8 mouse cellular contexts compared by ENCODE assay signal in the genomic region with DNA sequence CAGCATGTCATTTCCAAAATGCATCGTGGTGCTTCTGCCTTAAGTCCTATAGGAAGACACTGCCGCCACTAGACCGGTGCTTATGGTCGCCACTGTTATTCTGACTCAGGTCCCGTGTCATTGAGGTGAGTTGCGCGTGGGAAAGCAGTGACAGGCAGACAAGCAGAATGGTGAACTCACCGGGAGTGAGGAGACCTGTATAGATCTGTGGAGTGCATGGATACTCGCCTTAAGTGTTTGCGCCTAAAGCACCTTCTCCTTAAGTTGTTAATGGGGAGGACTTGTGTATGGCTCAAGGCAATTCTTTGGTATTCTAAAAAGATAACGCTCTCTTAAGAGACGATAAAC. TPM values are rescaled to one million over a fixed set of nuclear protein-coding genes. Genes with fewer than 3 reads are reported as not detected.
DNase-seq lines count a peak whose midpoint lies in the region; ATAC-seq and TF ChIP-seq lines count a peak whose summit lies in the region.

No protein-coding gene starts in this region.

- H3K9me3 ChIP-seq in forebrain, embryonic 10.5 days, result peaks cover 9% of the 10 kb centered on the region; the same call in 1 of the 2 replicates
- H3K9me3 ChIP-seq in liver, embryonic 12.5 days (replicated peaks), result 0 out of 2 replicates have a peak, but pooled peaks cover 3% of the 10 kb centered on the region

- H3K79me2 ChIP-seq in heart, adult 2 months (replicated peaks; ENCODE audit: control insufficient read depth, insufficient read depth, low read length), result no peaks in the 10 kb centered on the region; the same call in 1 of the 2 replicates
- peaks cover 12% of the 10 kb centered on the region for H3K79me2 ChIP-seq in C2C12 (ENCODE audit: control insufficient read depth, insufficient read depth)

- peak overlapping the region; percentile 75 for H3ac ChIP-seq in C2C12 (ENCODE audit: control insufficient read depth, insufficient read length, low read depth)

- no peak for TF ChIP-seq CTCF in heart, adult 2 months (IDR thresholded peaks at IDR 0.05)
- TF ChIP-seq CTCF in C2C12 (IDR thresholded peaks at IDR 0.05; ENCODE audit: control insufficient read depth, insufficient read depth, insufficient read length), result no peak

- intact Hi-C loops in heart, adult 2 months (cut with DNase I), result loop anchor here (2.0 to 5.0 kb wide), 3 partner anchors 39 to 486 kb away; a partner anchor contains a TSS
- intact Hi-C loops in heart, postnatal 36 days (cut with DNase I), result loop anchor here (1.0 to 5.0 kb wide), 2 partner anchors 10 to 494 kb away; a partner anchor contains a TSS

- H3K36me3 ChIP-seq in heart, adult 2 months (ENCODE audit: control insufficient read depth, insufficient read depth, low read length), result no peaks in the 10 kb centered on the region; the same call in 1 of the 2 replicates
- no peaks in the 10 kb centered on the region for H3K36me3 ChIP-seq in C2C12 (ENCODE audit: control insufficient read depth, insufficient read depth)
- H3K36me3 ChIP-seq in forebrain, embryonic 10.5 days (replicated peaks), result peaks cover 10% of the 10 kb centered on the region
- peaks cover 6% of the 10 kb centered on the region for H3K36me3 ChIP-seq in liver, embryonic 12.5 days

- H3K9ac ChIP-seq in heart, adult 2 months (ENCODE audit: low read depth, low read length), result peak overlapping the region; percentile 88
- H3K9ac ChIP-seq in liver, embryonic 12.5 days, result peak overlapping the region; percentile 83

- H3K27me3 ChIP-seq in heart, adult 2 months (ENCODE audit: control insufficient read depth, insufficient read depth, low read length), result no peaks in the 10 kb centered on the region
- H3K27me3 ChIP-seq in C2C12 (ENCODE audit: control insufficient read depth, insufficient read depth, insufficient read length), result no peaks in the 10 kb centered on the region
- H3K27me3 ChIP-seq in forebrain, embryonic 10.5 days (ENCODE audit: poor library complexity, severe bottlenecking), result no peaks in the 10 kb centered on the region
- H3K27me3 ChIP-seq in liver, embryonic 12.5 days (replicated peaks), result no peaks in the 10 kb centered on the region

- TF ChIP-seq POLR2A in heart, adult 2 months (IDR thresholded peaks at IDR 0.05; ENCODE audit: insufficient read depth, low read depth, low read length), result no peak

- peak; percentile 38 for ATAC-seq in liver, embryonic 12.5 days

- no peak for DNase-seq in heart, adult 2 months
- no peak for DNase-seq in heart, postnatal 36 days
- DNase-seq in forebrain, embryonic 10.5 days (ENCODE audit: extremely low spot score, low spot score), result no peak
- DNase-seq in frontal cortex, postnatal 36 days (ENCODE audit: low spot score in 2 of 2), result no peak
- no peak for DNase-seq in retina, embryonic 14.5 days (ENCODE audit: low spot score)
- no peak for DNase-seq in lung, postnatal 25 days (ENCODE audit: low spot score)

- peaks cover 5% of the 10 kb centered on the region for H3K79me3 ChIP-seq in C2C12 (ENCODE audit: low read depth)

- WGBS in heart, adult 2 months, result 2% methylated on average over 12 of the region's 12 CpGs
- 8% methylated on average over 12 of the region's 12 CpGs for WGBS in forebrain, embryonic 10.5 days
- WGBS in liver, embryonic 12.5 days (ENCODE audit: insufficient replicate concordance), result 2% methylated on average over 12 of the region's 12 CpGs

- H3K4me3 ChIP-seq in heart, adult 2 months, result peak overlapping the region; percentile 58
- H3K4me3 ChIP-seq in C2C12 (ENCODE audit: insufficient read depth, poor library complexity, severe bottlenecking), result peak overlapping the region; percentile 66
- H3K4me3 ChIP-seq in forebrain, embryonic 10.5 days, result peak overlapping the region; percentile 84
- peak overlapping the region; percentile 83 for H3K4me3 ChIP-seq in liver, embryonic 12.5 days

- peak overlapping the region; percentile 85 for H3K27ac ChIP-seq in heart, adult 2 months
- H3K27ac ChIP-seq in forebrain, embryonic 10.5 days, result peak overlapping the region; percentile 94
- peak overlapping the region; percentile 97 for H3K27ac ChIP-seq in liver, embryonic 12.5 days

- H3K4me1 ChIP-seq in heart, adult 2 months (ENCODE audit: control insufficient read depth, insufficient read depth, low read length), result peaks cover 1% of the 10 kb centered on the region
- H3K4me1 ChIP-seq in forebrain, embryonic 10.5 days, result peaks cover 24% of the 10 kb centered on the region
- peaks cover 23% of the 10 kb centered on the region for H3K4me1 ChIP-seq in liver, embryonic 12.5 days

- peak overlapping the region; percentile 78 for H3K4me2 ChIP-seq in liver, embryonic 12.5 days

- TF ChIP-seq EP300 in heart, adult 2 months (IDR thresholded peaks at IDR 0.05; ENCODE audit: insufficient read depth, low read depth, low read length), result no peak

TF ChIP-seq in C2C12, 6 proteins besides CTCF, POLR2A, EP300 and RAD21:
- TF ChIP-seq CEBPB (IDR thresholded peaks at IDR 0.05; ENCODE audit: low read depth) (no peak), USF1 (IDR thresholded peaks at IDR 0.05; ENCODE audit: low read depth) (no peak), FOSL1 (IDR thresholded peaks at IDR 0.05; ENCODE audit: insufficient read depth, low read length, poor library complexity, severe bottlenecking) (no peak), MAX (IDR thresholded peaks at IDR 0.05) (no peak), MYOG (IDR thresholded peaks at IDR 0.05; ENCODE audit: control insufficient read depth, extremely low read depth, insufficient read length) (no peak), MYOD1 (IDR thresholded peaks at IDR 0.05; ENCODE audit: control insufficient read depth, insufficient read length, low read depth) (no peak)

RNA-seq across cellular contexts. Expression of a gene that starts 0.6 kb away (rescaled TPM):
- 10 to 100 TPM in 1 of 2 experiments, 1 to 10 TPM in 1; 9.3 to 10.5 TPM for total RNA-seq in heart, adult 2 months (2021)
- 4.0 and 4.8 TPM in 2 replicates for polyA plus RNA-seq in heart, adult 2 months (2012; rRNA removed)
- total RNA-seq in heart, postnatal 36 days (2021), result 1 to 10 TPM; 8.0 to 9.4 TPM
- polyA plus RNA-seq in C2C12 (2012; fragmentation: generic; extraction: Trizol), result 1.5 TPM
- polyA plus RNA-seq in forebrain, embryonic 10.5 days (2016; fragmentation: Nextera tagmentation; extraction: Ambion mirVana), result 21.0 and 25.0 TPM in 2 replicates
- polyA plus RNA-seq in liver, embryonic 12.5 days (2016; fragmentation: Nextera tagmentation; extraction: Ambion mirVana), result 10.1 and 10.6 TPM in 2 replicates

RNA-seq across cellular contexts. Expression of a gene that starts 10.5 kb away (rescaled TPM):
- 10 to 100 TPM; 27.6 to 33.6 TPM for total RNA-seq in heart, adult 2 months (2021)
- polyA plus RNA-seq in heart, adult 2 months (2012; rRNA removed), result 10.1 and 21.7 TPM in 2 replicates
- 10 to 100 TPM; 33.6 to 34.3 TPM for total RNA-seq in heart, postnatal 36 days (2021)
- polyA plus RNA-seq in C2C12 (2012; fragmentation: generic; extraction: Trizol), result 4.4 TPM
- 30.8 and 31.5 TPM in 2 replicates for polyA plus RNA-seq in forebrain, embryonic 10.5 days (2016; fragmentation: Nextera tagmentation; extraction: Ambion mirVana)
- 43.8 and 44.9 TPM in 2 replicates for polyA plus RNA-seq in liver, embryonic 12.5 days (2016; fragmentation: Nextera tagmentation; extraction: Ambion mirVana)
